Mouse (Mus musculus) liver, embryonic 14.5 days (tissue): Measurements from ENCODE around the gene Fam92a. TPM values are rescaled to one million over a fixed set of nuclear protein-coding genes. Genes with fewer than 3 reads are reported as not detected.
"Not testable (repeated sequence)": the region's sequence is repeated elsewhere in the genome, so short reads cannot be mapped to it uniquely, and the experiment has no call there.

Source experiments
- ATAC-seq: fragments of 200-750 bp; cut with Nextera tagmentation; 2 replicates; pipeline ENCODE4 v1.8.0; 2017; ENCODE audit warnings: moderate number of reproducible peaks, mild to moderate bottlenecking, moderate library complexity; ENCODE audit not compliant: insufficient read depth
- DNase-seq, 3 experiments: peaks; one replicate each; pipeline ENCODE4 v3.0.0-alpha.2; 2012 to 2013; ENCODE audit warnings: low read depth in 3 of 3, low spot score in 3 of 3
- H3K27ac ChIP-seq: fragments of 300-500 bp; sonication (generic); 2 replicates; pipeline ENCODE4 v1.5.1; 2014; ENCODE audit warnings: moderate library complexity, mild to moderate bottlenecking, control low read depth, inconsistent platforms
- H3K27me3 ChIP-seq: fragments of 300-500 bp; sonication (generic); 2 replicates; pipeline ENCODE4 v1.6.1; 2014; ENCODE audit warnings: mild to moderate bottlenecking, low read length, moderate library complexity; ENCODE audit not compliant: control insufficient read depth, insufficient read depth
- H3K36me3 ChIP-seq: fragments of 300-500 bp; sonication (generic); replicated peaks from 2 replicates; pipeline ENCODE4 v1.6.1; 2014; ENCODE audit warnings: low read depth; ENCODE audit not compliant: control insufficient read depth, insufficient read depth
- H3K4me1 ChIP-seq, 2 experiments: fragments of 200-500 bp in 1 of 2; fragments of 300-500 bp in 1 of 2; sonication (generic) in 1 of 2; replicated peaks; 2 replicates each; pipeline ENCODE4 v1.6.1; 2012 to 2014; ENCODE audit warnings: antibody characterized with exemption in 1 of 2, inconsistent platforms in 1 of 2, low read length in 1 of 2; ENCODE audit not compliant: control insufficient read depth in 2 of 2, insufficient read depth in 2 of 2
- H3K4me2 ChIP-seq: fragments of 300-500 bp; sonication (generic); 2 replicates; pipeline ENCODE4 v1.6.1; 2014; ENCODE audit warnings: low read depth, mild to moderate bottlenecking, control low read depth, moderate library complexity
- H3K4me3 ChIP-seq, 2 experiments: fragments of 200-500 bp in 1 of 2; fragments of 300-500 bp in 1 of 2; sonication (generic) in 1 of 2; 2 replicates each; pipeline ENCODE4 v1.5.1; 2012 to 2014; ENCODE audit warnings: low read depth in 2 of 2, low read length in 2 of 2, mild to moderate bottlenecking in 2 of 2, control low read depth in 1 of 2, inconsistent platforms in 1 of 2, moderate library complexity in 1 of 2; ENCODE audit not compliant: insufficient read depth in 1 of 2
- H3K9ac ChIP-seq: fragments of 300-500 bp; sonication (generic); replicated peaks from 2 replicates; pipeline ENCODE4 v1.6.1; 2014; ENCODE audit warnings: mild to moderate bottlenecking, control low read depth, moderate library complexity
- H3K9me3 ChIP-seq: fragments of 300-500 bp; sonication (generic); 2 replicates; pipeline ENCODE4 v1.6.1; 2016; ENCODE audit warnings: low read length, mixed read lengths; ENCODE audit not compliant: control insufficient read depth
- CTCF ChIP-seq: IDR thresholded peaks from 2 replicates; pipeline ENCODE4 v1.5.1; 2016; ENCODE audit warnings: antibody characterized with exemption, low read depth, control low read depth
- EP300 ChIP-seq: IDR thresholded peaks from 2 replicates; pipeline ENCODE4 v1.6.1; 2016; ENCODE audit warnings: antibody characterized with exemption, low read depth
- WGBS: fragments of 180-500 bp; shearing (Covaris S2); extraction: QIAGEN DNeasy Blood & Tissue Kit; methylation state at CpG from one replicate; pipeline ENCODE4 v1.1.7; 2014; ENCODE audit not compliant: insufficient replicate concordance; 5-methylcytosine and 5-hydroxymethylcytosine counted together
- polyA plus RNA-seq, 2 experiments: library from polyadenylated mRNA; depleted of rRNA in 1 of 2; stranded (reverse) in 1 of 2; unstranded in 1 of 2; fragments of >200 nt; fragmentation: Nextera tagmentation in 1 of 2; extraction: Ambion mirVana in 1 of 2; gene quantifications; 2 replicates each; pipeline versions ENCODE4 v1.2.1 to v1.2.3; 2012 to 2014

Fam92a gene
- polyA plus RNA-seq (2012; rRNA removed) = 4.0 and 7.6 TPM in 2 replicates
- 15.8 and 16.8 TPM in 2 replicates for polyA plus RNA-seq (2014; fragmentation: Nextera tagmentation; extraction: Ambion mirVana)

- DNase-seq (peak; percentile 7 to 23 (median 11)), ATAC-seq (peak; percentile 83)
- H3K4me1 ChIP-seq = peaks cover 0 to 5% of the 10 kb centered on the region in 2 experiments; a peak in 2 of 4 replicates
- no peaks in the 10 kb centered on the region for H3K36me3 ChIP-seq
- TF ChIP-seq EP300 (no peak), CTCF (no peak)
- H3K4me3 ChIP-seq = peak within 1 kb of the TSS; percentile 62 to 66
- H3K9me3 ChIP-seq = no peaks in the 10 kb centered on the region
- peak within 1 kb of the TSS; percentile 71 for H3K4me2 ChIP-seq
- no peak within 1 kb of the TSS for H3K27ac ChIP-seq
- WGBS = under 1% methylated on average over 69 of the region's 74 CpGs
- H3K27me3 ChIP-seq = no peaks in the 10 kb centered on the region
- peak within 1 kb of the TSS; percentile 50 for H3K9ac ChIP-seq
Measured at GRCm38 (mm10) chr4:12171318-12172091, at the start of gene Fam92a. Gene Fam92a, minus strand, starts transcription at chr4:12172015.

- no peak for ATAC-seq
- H3K36me3 ChIP-seq = no peaks in the 10 kb centered on the region
- no peak overlapping the region for H3K4me3 ChIP-seq
- no peak for TF ChIP-seq CTCF
- TF ChIP-seq EP300 = no peak
- no peaks in the 10 kb centered on the region for H3K27me3 ChIP-seq
- no peak for DNase-seq
- H3K27ac ChIP-seq = no peak overlapping the region
- H3K9me3 ChIP-seq = no peaks in the 10 kb centered on the region
- no peak overlapping the region for H3K4me2 ChIP-seq
- H3K9ac ChIP-seq = no peak overlapping the region
- H3K4me1 ChIP-seq = no peaks in the 10 kb centered on the region
- 81% methylated on average over 10 of the region's 10 CpGs for WGBS
Measured at GRCm38 (mm10) chr4:12178992-12179391, 7.2 kb upstream of the Fam92a start.

- DNase-seq = no peak
- H3K27me3 ChIP-seq = no peaks in the 10 kb centered on the region
- H3K36me3 ChIP-seq = peaks cover 3% of the 10 kb centered on the region; the same call in 1 of the 2 replicates
- peak overlapping the region; percentile 71 for H3K4me2 ChIP-seq
- no peak overlapping the region for H3K27ac ChIP-seq
- H3K9ac ChIP-seq = peak overlapping the region; percentile 50
- TF ChIP-seq EP300 (no peak), CTCF (no peak)
- peak overlapping the region; percentile 62 to 66 for H3K4me3 ChIP-seq
- no peak for ATAC-seq
- 27% methylated on average over 9 of the region's 9 CpGs for WGBS
- no peaks in the 10 kb centered on the region for H3K9me3 ChIP-seq
- H3K4me1 ChIP-seq = peaks cover 0 to 5% of the 10 kb centered on the region in 2 experiments; a peak in 2 of 4 replicates
Measured at GRCm38 (mm10) chr4:12170986-12171317, 863 bp downstream of the Fam92a start.

GRCm38 (mm10) chr4:12147660-12148059 is 24.2 kb downstream of the Fam92a start:
- H3K27me3 ChIP-seq = no peaks in the 10 kb centered on the region
- ATAC-seq (no peak), DNase-seq (no peak)
- no peaks in the 10 kb centered on the region for H3K36me3 ChIP-seq
- H3K4me2 ChIP-seq = no peak overlapping the region
- TF ChIP-seq EP300 (no peak), CTCF (no peak)
- H3K4me3 ChIP-seq = no peak overlapping the region
- H3K4me1 ChIP-seq = no peaks in the 10 kb centered on the region
- H3K9ac ChIP-seq = no peak overlapping the region
- no peak overlapping the region for H3K27ac ChIP-seq
- no peaks in the 10 kb centered on the region for H3K9me3 ChIP-seq

- not testable (repeated sequence) for H3K9me3 ChIP-seq, H3K27ac ChIP-seq, ATAC-seq, H3K4me1 ChIP-seq, H3K9ac ChIP-seq, H3K4me2 ChIP-seq, H3K36me3 ChIP-seq, DNase-seq, H3K4me3 ChIP-seq, H3K27me3 ChIP-seq
- 73% methylated on average over 5 of the region's 7 CpGs for WGBS
Measured at GRCm38 (mm10) chr4:12141516-12141915, 30.3 kb downstream of the Fam92a start.

- WGBS = 13% methylated on average over 20 of the region's 40 CpGs
- Histone ChIP-seq H3K4me2 (peak overlapping the region; percentile 41), H3K4me3 (peak overlapping the region; percentile 46 to 58), H3K9ac (peak overlapping the region; percentile 18; the same call in 1 of the 2 replicates)
- ATAC-seq = peak; percentile 89
- not testable (repeated sequence) for H3K27me3 ChIP-seq, H3K36me3 ChIP-seq, H3K9me3 ChIP-seq, H3K4me1 ChIP-seq, DNase-seq, H3K27ac ChIP-seq
Measured at GRCm38 (mm10) chr4:12140592-12141062, 31.2 kb downstream of the Fam92a start.

GRCm38 (mm10) chr4:12140141-12140567 is 31.7 kb downstream of the Fam92a start, which contains the start of gene Rbm12b1:
Gene Rbm12b1, plus strand, starts transcription at chr4:12140264.
- not testable (repeated sequence) for H3K9me3 ChIP-seq, H3K27me3 ChIP-seq, H3K27ac ChIP-seq, H3K36me3 ChIP-seq, H3K4me1 ChIP-seq
- Histone ChIP-seq H3K9ac (peak within 1 kb of the TSS; percentile 43), H3K4me3 (peak within 1 kb of the TSS; percentile 54 to 58), H3K4me2 (peak within 1 kb of the TSS; percentile 56)
- DNase-seq (peak; percentile 39 to 41 (median 40)), ATAC-seq (peak; percentile 93)
- WGBS = 2% methylated on average over 17 of the region's 32 CpGs
